Mouse (Mus musculus) liver, postnatal 0 days (tissue): Measurements from ENCODE around the gene Pccb. TPM values are rescaled to one million over a fixed set of nuclear protein-coding genes. Genes with fewer than 3 reads are reported as not detected.

Experiments
- ATAC-seq: fragments of 200-750 bp; cut with Nextera tagmentation; 2 replicates; pipeline ENCODE4 v1.8.0; 2017; ENCODE audit warnings: mild to moderate bottlenecking, moderate library complexity
- DNase-seq: peaks from one replicate; pipeline ENCODE4 v3.0.0-alpha.2; 2016
- H3K27ac ChIP-seq: fragments of 300-500 bp; sonication (generic); 2 replicates; pipeline ENCODE4 v1.5.1; 2014; ENCODE audit warnings: antibody characterized with exemption, moderate library complexity, mild to moderate bottlenecking, low read depth
- H3K27me3 ChIP-seq: fragments of 300-500 bp; sonication (generic); 2 replicates; pipeline ENCODE4 v1.6.1; 2014; ENCODE audit warnings: low read length, control low read depth, mixed read lengths; ENCODE audit not compliant: insufficient read depth
- H3K36me3 ChIP-seq: fragments of 300-500 bp; sonication (generic); replicated peaks from 2 replicates; pipeline ENCODE4 v1.6.1; 2014; ENCODE audit warnings: mild to moderate bottlenecking, control low read depth, low read length, moderate library complexity, mixed read lengths; ENCODE audit not compliant: insufficient read depth
- H3K4me1 ChIP-seq: fragments of 300-500 bp; sonication (generic); 2 replicates; pipeline ENCODE4 v1.6.1; 2014; ENCODE audit warnings: antibody characterized with exemption, mild to moderate bottlenecking, control low read depth; ENCODE audit not compliant: insufficient read depth
- H3K4me2 ChIP-seq: fragments of 300-500 bp; sonication (generic); 2 replicates; pipeline ENCODE4 v1.6.1; 2014; ENCODE audit warnings: low read depth, mild to moderate bottlenecking, low read length, moderate library complexity, mixed read lengths
- H3K4me3 ChIP-seq: fragments of 300-500 bp; sonication (generic); 2 replicates; pipeline ENCODE4 v1.5.1; 2014; ENCODE audit warnings: low read depth, low read length
- H3K9ac ChIP-seq: fragments of 300-500 bp; sonication (generic); replicated peaks from 2 replicates; pipeline ENCODE4 v1.6.1; 2014; ENCODE audit warnings: mild to moderate bottlenecking, moderate library complexity
- H3K9me3 ChIP-seq: fragments of 300-500 bp; sonication (generic); 2 replicates; pipeline ENCODE4 v1.6.1; 2016; ENCODE audit warnings: mild to moderate bottlenecking, control low read depth, low read length, mixed read lengths
- CTCF ChIP-seq: sonication (generic); IDR thresholded peaks from 2 replicates; pipeline ENCODE4 v1.5.1; 2016; ENCODE audit warnings: antibody characterized with exemption, low read depth
- EP300 ChIP-seq: IDR thresholded peaks from 2 replicates; pipeline ENCODE4 v1.6.1; 2016; ENCODE audit warnings: antibody characterized with exemption, low read depth, mild to moderate bottlenecking
- WGBS: fragments of 180-500 bp; shearing (Covaris S2); extraction: QIAGEN DNeasy Blood & Tissue Kit; methylation state at CpG from one replicate; pipeline ENCODE4 v1.1.7; 2014; ENCODE audit not compliant: insufficient replicate concordance; 5-methylcytosine and 5-hydroxymethylcytosine counted together
- polyA plus RNA-seq: library from polyadenylated mRNA; unstranded; fragments of >200 nt; fragmentation: Nextera tagmentation; extraction: Ambion mirVana; gene quantifications from 2 replicates; pipeline ENCODE4 v1.2.1, GENCODE M21; 2015

Gene Pccb
- polyA plus RNA-seq, 1 experiment from 2014 or later = 15.6 TPM

- peaks cover 26% of the 10 kb centered on the region for H3K4me1 ChIP-seq
- ATAC-seq (no peak), DNase-seq (no peak)
- no peaks in the 10 kb centered on the region for H3K9me3 ChIP-seq
- H3K27ac ChIP-seq = no peak overlapping the region
- H3K4me2 ChIP-seq = peak overlapping the region; percentile 55
- TF ChIP-seq EP300 (no peak), CTCF (no peak)
- H3K4me3 ChIP-seq = 0 out of 2 replicates have a peak overlapping the region, but pooled peaks have one; percentile 13
- 23% methylated on average over 7 of the region's 7 CpGs for WGBS
- H3K27me3 ChIP-seq = no peaks in the 10 kb centered on the region
- 0 out of 2 replicates have a peak overlapping the region, but pooled peaks have one; percentile 26 for H3K9ac ChIP-seq
- no peaks in the 10 kb centered on the region for H3K36me3 ChIP-seq
These were observed 2.7 kb upstream of the Pccb start for GRCm38 (mm10) chr9:101037396-101037795.

GRCm38 (mm10) chr9:101036876-101037275, 2.2 kb upstream of the Pccb start:
- H3K9me3 ChIP-seq = no peaks in the 10 kb centered on the region
- no peak overlapping the region for H3K27ac ChIP-seq
- peak overlapping the region; percentile 55 for H3K4me2 ChIP-seq
- ATAC-seq = no peak
- no peaks in the 10 kb centered on the region for H3K36me3 ChIP-seq
- no peak for DNase-seq
- no peak overlapping the region for H3K9ac ChIP-seq
- TF ChIP-seq EP300 = no peak
- no peak for TF ChIP-seq CTCF
- WGBS = 58% methylated on average over 2 of the region's 2 CpGs
- H3K4me3 ChIP-seq = no peak overlapping the region
- peaks cover 26% of the 10 kb centered on the region for H3K4me1 ChIP-seq
- no peaks in the 10 kb centered on the region for H3K27me3 ChIP-seq

- Histone ChIP-seq H3K4me3 (no peak overlapping the region), H3K36me3 (no peaks in the 10 kb centered on the region), H3K4me1 (peaks cover 27% of the 10 kb centered on the region), H3K27me3 (no peaks in the 10 kb centered on the region), H3K4me2 (peak overlapping the region; percentile 6; the same call in 1 of the 2 replicates), H3K9me3 (no peaks in the 10 kb centered on the region), H3K27ac (peak overlapping the region; percentile 96), H3K9ac (no peak overlapping the region)
- WGBS = 72% methylated on average over 11 of the region's 15 CpGs
- DNase-seq (no peak), ATAC-seq (no peak)
- no peak for TF ChIP-seq EP300
- no peak for TF ChIP-seq CTCF
These were observed 1.3 kb upstream of the Pccb start for GRCm38 (mm10) chr9:101035836-101036596.

- H3K4me1 ChIP-seq = peaks cover 28% of the 10 kb centered on the region
These were observed 794 bp downstream of the Pccb start for GRCm38 (mm10) chr9:101033761-101034447.

GRCm38 (mm10) chr9:101018768-101019167, 15.9 kb downstream of the Pccb start:
- peaks cover 2% of the 10 kb centered on the region; the same call in 1 of the 2 replicates for H3K36me3 ChIP-seq
- H3K4me1 ChIP-seq = no peaks in the 10 kb centered on the region
- 86% methylated on average over 10 of the region's 10 CpGs for WGBS
- ATAC-seq = no peak
- no peaks in the 10 kb centered on the region for H3K9me3 ChIP-seq
- no peak overlapping the region for H3K9ac ChIP-seq
- TF ChIP-seq CTCF (no peak), EP300 (no peak)
- H3K27me3 ChIP-seq = no peaks in the 10 kb centered on the region
- H3K4me3 ChIP-seq = no peak overlapping the region
- H3K27ac ChIP-seq = no peak overlapping the region
- DNase-seq = no peak
- no peak overlapping the region for H3K4me2 ChIP-seq

More at GRCm38 (mm10) chr9:101033761-101034447, 794 bp downstream of the Pccb start:
- peak overlapping the region; percentile 79 for H3K9ac ChIP-seq
- DNase-seq (no peak), ATAC-seq (no peak)
- 4% methylated on average over 14 of the region's 14 CpGs for WGBS
- H3K27me3 ChIP-seq = no peaks in the 10 kb centered on the region
- peak overlapping the region; percentile 96 for H3K27ac ChIP-seq
- H3K9me3 ChIP-seq = no peaks in the 10 kb centered on the region
- H3K4me2 ChIP-seq = peak overlapping the region; percentile 88
- no peak for TF ChIP-seq CTCF
- no peak for TF ChIP-seq EP300
- peaks cover 4% of the 10 kb centered on the region; the same call in 1 of the 2 replicates for H3K36me3 ChIP-seq
- peak overlapping the region; percentile 64 for H3K4me3 ChIP-seq

GRCm38 (mm10) chr9:101017734-101018516, 16.8 kb downstream of the Pccb start:
- TF ChIP-seq EP300 (no peak), CTCF (peak; percentile 27; the same call in 1 of the 2 replicates)
- H3K36me3 ChIP-seq = peaks cover 2% of the 10 kb centered on the region; the same call in 1 of the 2 replicates
- no peak overlapping the region for H3K4me2 ChIP-seq
- no peak overlapping the region for H3K27ac ChIP-seq
- H3K4me3 ChIP-seq = no peak overlapping the region
- no peaks in the 10 kb centered on the region for H3K9me3 ChIP-seq
- H3K27me3 ChIP-seq = no peaks in the 10 kb centered on the region
- ATAC-seq (peak; percentile 38; the same call in 1 of the 2 replicates), DNase-seq (no peak)
- WGBS = 58% methylated on average over 15 of the region's 15 CpGs
- H3K4me1 ChIP-seq = no peaks in the 10 kb centered on the region
- no peak overlapping the region for H3K9ac ChIP-seq
